8 mouse cellular contexts compared by ENCODE assay signal in genomic region chr1:36095423-36096272, GRCm38 (mm10). TPM values are rescaled to one million over a fixed set of nuclear protein-coding genes. Genes with fewer than 3 reads are reported as not detected.
DNase-seq lines count a peak whose midpoint lies in the region; ATAC-seq and TF ChIP-seq lines count a peak whose summit lies in the region.

No protein-coding gene starts in this region.

- H3K9ac ChIP-seq in heart, embryonic 14.5 days (ENCODE audit: low read length) = no peak overlapping the region
- no peak overlapping the region for H3K9ac ChIP-seq in heart, postnatal 0 days (replicated peaks; ENCODE audit: low read depth, low read length)

- no peak overlapping the region for H3K4me3 ChIP-seq in heart, embryonic 14.5 days (ENCODE audit: control insufficient read depth in 1 of 2, insufficient read depth in 1 of 2, low read depth in 1 of 2, low read length in 2 of 2)
- no peak overlapping the region for H3K4me3 ChIP-seq in heart, postnatal 0 days (ENCODE audit: low read depth, low read length)

- no peaks in the 10 kb centered on the region for H3K27me3 ChIP-seq in heart, embryonic 14.5 days (ENCODE audit: control insufficient read depth, insufficient read depth, low read length)
- H3K27me3 ChIP-seq in heart, postnatal 0 days (ENCODE audit: control insufficient read depth, insufficient read depth, low read length) = no peaks in the 10 kb centered on the region

- ATAC-seq in heart, embryonic 14.5 days (ENCODE audit: insufficient number of reproducible peaks, insufficient read depth, low FRiP score, low read depth) = 0 out of 2 replicates have a peak, but pooled peaks have one; percentile 31
- peak; percentile 67 for ATAC-seq in heart, postnatal 0 days (ENCODE audit: insufficient read depth, low read depth)
- ATAC-seq in megakaryocyte-erythroid progenitor cell, adult 5-6 weeks (replicated peaks; ENCODE audit: low FRiP score, low TSS enrichment, poor library complexity, severe bottlenecking) = peak; percentile 63
- ATAC-seq in inflammation-experienced regulatory T-cells, adult 6 months = no peak

- H3K4me2 ChIP-seq in heart, embryonic 14.5 days (ENCODE audit: low read length) = no peak overlapping the region
- no peak overlapping the region for H3K4me2 ChIP-seq in heart, postnatal 0 days (ENCODE audit: low read depth, low read length)

- no peaks in the 10 kb centered on the region for H3K9me3 ChIP-seq in heart, embryonic 14.5 days (ENCODE audit: control insufficient read depth, low read length)
- no peaks in the 10 kb centered on the region for H3K9me3 ChIP-seq in heart, postnatal 0 days (replicated peaks; ENCODE audit: control insufficient read depth, low read length)

- TF ChIP-seq EP300 in heart, postnatal 0 days (IDR thresholded peaks at IDR 0.05; ENCODE audit: low read depth) = no peak

- 55% methylated on average over 12 of the region's 12 CpGs for WGBS in heart, embryonic 14.5 days
- 47% methylated on average over 12 of the region's 12 CpGs for WGBS in heart, postnatal 0 days

- DNase-seq in heart, postnatal 36 days = no peak
- peak; percentile 26 for DNase-seq in brain, embryonic 18.5 days (ENCODE audit: low read depth, low spot score)
- DNase-seq in heart, postnatal 0 days (ENCODE audit: low spot score) = peak; percentile 40
- DNase-seq in left cerebral cortex, postnatal 10 days (ENCODE audit: extremely low spot score in 1 of 2, low spot score in 2 of 2) = peak; percentile 89 to 92
- no peak for DNase-seq in adipocyte (ENCODE audit: low spot score)

- no peak for TF ChIP-seq CTCF in heart, postnatal 0 days (IDR thresholded peaks at IDR 0.05; ENCODE audit: low read depth)

- H3K4me1 ChIP-seq in heart, embryonic 14.5 days (ENCODE audit: control insufficient read depth in 2 of 2, insufficient read depth in 2 of 2, low read length in 2 of 2) = peaks cover 26 to 45% of the 10 kb centered on the region in 2 experiments
- peaks cover 26% of the 10 kb centered on the region for H3K4me1 ChIP-seq in heart, postnatal 0 days (ENCODE audit: control insufficient read depth, insufficient read depth)

- peaks cover 22% of the 10 kb centered on the region for H3K36me3 ChIP-seq in heart, embryonic 14.5 days (ENCODE audit: control insufficient read depth, insufficient read depth, low read length)
- H3K36me3 ChIP-seq in heart, postnatal 0 days (replicated peaks; ENCODE audit: control insufficient read depth, insufficient read depth, low read length) = peaks cover 15% of the 10 kb centered on the region

- intact Hi-C loops in heart, postnatal 36 days (cut with DNase I) = no loop called here
- intact Hi-C loops in left cerebral cortex, postnatal 10 days (cut with DNase I) = no loop called here

- H3K27ac ChIP-seq in heart, embryonic 14.5 days (replicated peaks in 1 of 2; ENCODE audit: control insufficient read depth in 1 of 2, insufficient read depth in 1 of 2, low read depth in 2 of 2, low read length in 2 of 2) = peak overlapping the region in 1 of 2 experiments; percentile 41; a peak in 1 of 4 replicates
- no peak overlapping the region for H3K27ac ChIP-seq in heart, postnatal 0 days (ENCODE audit: low read depth)

RNA-seq across cellular contexts. Expression of gene Hs6st1, which starts 27.4 kb away (rescaled TPM):
- 11.0 and 15.5 TPM in 2 replicates for polyA plus RNA-seq in heart, embryonic 14.5 days (2014; fragmentation: Nextera tagmentation; extraction: Ambion mirVana)
- total RNA-seq in heart, postnatal 36 days (2021) = 10 to 100 TPM; 21.3 to 23.1 TPM
- total RNA-seq in heart, postnatal 0 days (2014; rRNA removed; ENCODE audit: low replicate concordance) = 31.5 and 39.8 TPM in 2 replicates
- polyA plus RNA-seq in heart, postnatal 0 days (2015; fragmentation: Nextera tagmentation; extraction: Ambion mirVana) = 2.7 and 3.2 TPM in 2 replicates
- 10 to 100 TPM; 87.9 to 89.2 TPM for total RNA-seq in left cerebral cortex, postnatal 10 days (2021)
- 50.8 and 62.3 TPM in 2 replicates for total RNA-seq in megakaryocyte-erythroid progenitor cell, adult 5-6 weeks (2014; fragmentation: Nextera tagmentation)
- 18.3 and 30.2 TPM in 2 replicates for total RNA-seq in megakaryocyte-erythroid progenitor cell, adult 5-6 weeks (2017)
- polyA plus RNA-seq in inflammation-experienced regulatory T-cells, adult 6 months (2017; shearing (Covaris generic)) = 1 to 10 TPM; 2.2 to 5.1 (median 4.9) TPM

Comparison
In these comparisons a context has a peak if more than half of its experiments do, and no peak if none do; other contexts are left out.
1. DNase-seq: peak in brain, embryonic 18.5 days (single experiment), heart, postnatal 0 days (single experiment) and left cerebral cortex, postnatal 10 days (2 of 2); none in heart, postnatal 36 days (0 of 2) and adipocyte (single experiment).